Mouse (Mus musculus): ENCODE results near the gene Ncbp3.

- no peak for TF ChIP-seq POLR2A (IDR thresholded peaks at IDR 0.05; ENCODE audit: control insufficient read depth in 1 of 2, insufficient read depth in 1 of 2, low read depth in 1 of 2, low read length in 2 of 2, poor library complexity in 1 of 2)
- no peak for TF ChIP-seq RAD21 (IDR thresholded peaks at IDR 0.05; ENCODE audit: low read depth, low read length)
- TF ChIP-seq CTCF (IDR thresholded peaks at IDR 0.05 in 2 of 3, conservative IDR thresholded peaks at IDR 0.05 in 1 of 3; ENCODE audit: control insufficient read depth in 1 of 3, insufficient read depth in 1 of 3, low read depth in 2 of 3, low read length in 3 of 3, poor library complexity in 1 of 3, severe bottlenecking in 1 of 3): no peak
- no peak for TF ChIP-seq RCOR1 (IDR thresholded peaks at IDR 0.05; ENCODE audit: low read depth, low read length)
- TF ChIP-seq CHD1 (IDR thresholded peaks at IDR 0.05; ENCODE audit: low read depth, low read length): no peak
- no peak for TF ChIP-seq MXI1 (IDR thresholded peaks at IDR 0.05; ENCODE audit: low read depth, low read length)
- no peak for TF ChIP-seq TAL1 (IDR thresholded peaks at IDR 0.05; ENCODE audit: low read length)
- no peak for TF ChIP-seq EP300 (IDR thresholded peaks at IDR 0.05; ENCODE audit: low read depth in 1 of 2, low read length in 2 of 2)
- no peak for TF ChIP-seq NRF1 (IDR thresholded peaks at IDR 0.05; ENCODE audit: insufficient read depth, low read depth, low read length, poor library complexity, severe bottlenecking)
Observed at GRCm38 (mm10) chr11:73092877-73093276, 45.3 kb downstream of the Ncbp3 start.

Data from MEL (cell line).